Comparison of ENCODE assay signal across 10 mouse cellular contexts in the genomic region with DNA sequence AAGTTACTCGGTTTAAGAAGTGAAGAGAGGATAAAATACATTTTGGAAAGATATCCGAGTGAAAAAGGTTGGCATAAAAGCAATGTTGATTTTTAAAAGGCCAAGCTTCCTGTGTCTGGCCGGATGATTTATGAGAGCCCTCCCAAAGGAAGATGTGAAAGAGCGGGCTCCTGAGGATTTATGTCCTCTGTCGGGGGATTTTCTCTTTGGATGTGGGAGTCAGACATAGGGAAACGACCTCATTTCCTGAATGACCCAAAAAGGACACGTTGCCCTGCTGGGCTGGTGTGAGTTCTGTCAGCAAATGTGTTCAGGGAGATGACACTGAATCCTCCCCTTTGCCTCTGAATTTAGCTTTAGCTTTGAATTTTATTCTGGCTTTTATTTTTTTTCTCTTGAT. TPM values are rescaled to one million over a fixed set of nuclear protein-coding genes. Genes with fewer than 3 reads are reported as not detected.
DNase-seq lines count a peak whose midpoint lies in the region; ATAC-seq and TF ChIP-seq lines count a peak whose summit lies in the region.
"Had no signal": no experiment of that assay in that cellular context is flagged by ENCODE, and none has a peak within 500 bp of the region (broad histone marks: within the 10 kb centered on the region; RNA-seq: fewer than 3 reads in every experiment).

No protein-coding gene starts in this region.

- H3K4me2 ChIP-seq in kidney, postnatal 0 days (ENCODE audit: low read length) = peak overlapping the region; percentile 16; the same call in 1 of the 2 replicates
- H3K4me2 ChIP-seq: liver, embryonic 15.5 days had no signal

- intact Hi-C loops in heart, postnatal 10 days (cut with DNase I) = no loop called here

- H3K9me3 ChIP-seq in megakaryocyte, embryonic 14.5 days = no peaks in the 10 kb centered on the region
- no peaks in the 10 kb centered on the region for H3K9me3 ChIP-seq in kidney, postnatal 0 days (replicated peaks; ENCODE audit: low read length)
- H3K9me3 ChIP-seq in forebrain, embryonic 10.5 days = no peaks in the 10 kb centered on the region
- H3K9me3 ChIP-seq: liver, embryonic 15.5 days had no signal

- ATAC-seq in megakaryocyte, adult 5-6 weeks (ENCODE audit: poor library complexity, severe bottlenecking) = no peak
- no peak; the same call in 1 of the 2 replicates for ATAC-seq in kidney, postnatal 0 days (replicated peaks; ENCODE audit: low FRiP score, low read depth)
- ATAC-seq in inflammation-experienced regulatory T-cells, adult 6 months = no peak

- WGBS in kidney, postnatal 0 days = 7% methylated on average over 7 of the region's 7 CpGs
- WGBS in forebrain, embryonic 10.5 days = 73% methylated on average over 7 of the region's 7 CpGs

- H3K27ac ChIP-seq in kidney, postnatal 0 days = no peak overlapping the region
- H3K27ac ChIP-seq in forebrain, embryonic 10.5 days = no peak overlapping the region
- H3K27ac ChIP-seq: liver, embryonic 15.5 days had no signal

- H3K36me3 ChIP-seq in megakaryocyte, embryonic 14.5 days (replicated peaks; ENCODE audit: low read length) = peaks cover 36% of the 10 kb centered on the region
- H3K36me3 ChIP-seq in kidney, postnatal 0 days (ENCODE audit: insufficient read depth, low read length) = no peaks in the 10 kb centered on the region
- peaks cover 24% of the 10 kb centered on the region for H3K36me3 ChIP-seq in forebrain, embryonic 10.5 days (replicated peaks)
- H3K36me3 ChIP-seq: liver, embryonic 15.5 days had no signal

- H3K9ac ChIP-seq in kidney, postnatal 0 days (ENCODE audit: low read depth, low read length) = no peak overlapping the region
- H3K9ac ChIP-seq: liver, embryonic 15.5 days had no signal

- TF ChIP-seq CTCF in kidney, postnatal 0 days (IDR thresholded peaks at IDR 0.05; ENCODE audit: low read depth) = no peak

- H3K4me1 ChIP-seq in megakaryocyte, embryonic 14.5 days = peaks cover 100% of the 10 kb centered on the region
- peaks cover 40% of the 10 kb centered on the region for H3K4me1 ChIP-seq in kidney, postnatal 0 days (replicated peaks; ENCODE audit: insufficient read depth, low read length)
- peaks cover 81% of the 10 kb centered on the region for H3K4me1 ChIP-seq in forebrain, embryonic 10.5 days

- DNase-seq in heart, adult 11 months = peak; percentile 87
- no peak for DNase-seq in heart, postnatal 10 days
- peak; percentile 89 for DNase-seq in kidney, postnatal 0 days (ENCODE audit: low spot score)
- no peak for DNase-seq in forebrain, embryonic 10.5 days (ENCODE audit: extremely low spot score, low spot score)
- no peak for DNase-seq in right cerebral cortex, adult 18-20 months
- DNase-seq: layer of hippocampus, postnatal 36 days had no signal

- no peaks in the 10 kb centered on the region for H3K27me3 ChIP-seq in megakaryocyte, embryonic 14.5 days (replicated peaks)
- H3K27me3 ChIP-seq in kidney, postnatal 0 days (ENCODE audit: insufficient read depth, low read length) = no peaks in the 10 kb centered on the region
- no peaks in the 10 kb centered on the region for H3K27me3 ChIP-seq in forebrain, embryonic 10.5 days (ENCODE audit: poor library complexity, severe bottlenecking)
- H3K27me3 ChIP-seq: liver, embryonic 15.5 days had no signal

- H3K4me3 ChIP-seq in megakaryocyte, embryonic 14.5 days (replicated peaks) = peak overlapping the region; percentile 84
- H3K4me3 ChIP-seq in kidney, postnatal 0 days (replicated peaks; ENCODE audit: low read depth, low read length) = no peak overlapping the region
- H3K4me3 ChIP-seq in forebrain, embryonic 10.5 days = no peak overlapping the region
- H3K4me3 ChIP-seq: liver, embryonic 15.5 days had no signal

RNA-seq across cellular contexts. Expression of a gene that starts 8.0 kb away (rescaled TPM):
- total RNA-seq in heart, postnatal 10 days (2021) = 10 to 100 TPM; 15.5 to 21.9 TPM
- polyA plus RNA-seq in megakaryocyte, embryonic 14.5 days (2012; ENCODE audit: insufficient read depth, low replicate concordance) = 152 and 256 TPM in 2 replicates
- total RNA-seq in megakaryocyte, adult 5-6 weeks (2015) = 51.9 and 66.7 TPM in 2 replicates
- total RNA-seq in megakaryocyte, adult 5-6 weeks (2017) = 32.9 and 42.3 TPM in 2 replicates
- polyA plus RNA-seq in kidney, postnatal 0 days (2015; fragmentation: Nextera tagmentation; extraction: Ambion mirVana) = 8.9 and 9.2 TPM in 2 replicates
- 16.2 TPM in 2 replicates for polyA plus RNA-seq in forebrain, embryonic 10.5 days (2016; fragmentation: Nextera tagmentation; extraction: Ambion mirVana)
- 10 to 100 TPM; 10.0 to 16.8 (median 11.9) TPM for polyA plus RNA-seq in inflammation-experienced regulatory T-cells, adult 6 months (2017; shearing (Covaris generic))

Comparison
In these comparisons a context has a peak if more than half of its experiments do, and no peak if none do; other contexts are left out.
1. DNase-seq: peak in heart, adult 11 months (single experiment) and kidney, postnatal 0 days (single experiment); none in heart, postnatal 10 days (0 of 2), forebrain, embryonic 10.5 days (single experiment) and right cerebral cortex, adult 18-20 months (single experiment).